Mouse (Mus musculus) frontal cortex, postnatal 10 days (tissue): ENCODE measurements at regions not wholly inside any gene's neighbourhood (a gene's known extent, or its start where the extent isn't known, plus 50 kb on each side); places are given as distances from the start of the nearest gene placed in this dataset.
A peak's percentile ranks its signal among the peaks of the same experiment; 100 is the strongest.

Experiments
- DNase-seq, 2 experiments: peaks; one replicate each; pipeline ENCODE4 v3.0.0; 2022; ENCODE audit warnings: low spot score in 2 of 2, mixed read lengths in 1 of 2

GRCm38 (mm10) chr12:73491370-73491769 lies 54.8 kb downstream of the Tmem30b start:
- no peak for DNase-seq

GRCm38 (mm10) chr12:73482858-73483257 lies 63.3 kb downstream of the Tmem30b start:
- no peak for DNase-seq

GRCm38 (mm10) chr12:73482275-73482674 lies 63.9 kb downstream of the Tmem30b start:
- no peak for DNase-seq

- no peak for DNase-seq
These were observed 64.5 kb downstream of the Tmem30b start for GRCm38 (mm10) chr12:73481705-73482104.

DNA sequence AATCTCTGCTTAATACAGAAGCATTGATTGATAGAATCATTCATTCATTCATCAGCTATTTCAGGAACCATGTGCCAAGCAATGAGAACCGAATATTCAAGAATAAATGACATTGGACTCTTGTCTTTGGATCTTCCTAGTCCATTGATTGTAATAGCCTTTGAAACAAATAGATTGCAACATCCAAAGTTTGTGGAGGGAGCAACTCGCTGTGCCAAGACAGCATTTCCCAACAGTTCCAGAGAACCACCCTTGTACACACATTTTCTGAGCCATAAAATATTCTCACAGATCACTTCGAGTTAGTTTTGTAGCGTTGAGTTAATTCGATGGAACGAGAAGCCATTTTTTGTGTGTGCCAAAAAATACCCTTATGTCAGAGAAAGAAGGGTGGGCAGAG lies 65.0 kb downstream of the Tmem30b start:
- DNase-seq, result no peak

DNA sequence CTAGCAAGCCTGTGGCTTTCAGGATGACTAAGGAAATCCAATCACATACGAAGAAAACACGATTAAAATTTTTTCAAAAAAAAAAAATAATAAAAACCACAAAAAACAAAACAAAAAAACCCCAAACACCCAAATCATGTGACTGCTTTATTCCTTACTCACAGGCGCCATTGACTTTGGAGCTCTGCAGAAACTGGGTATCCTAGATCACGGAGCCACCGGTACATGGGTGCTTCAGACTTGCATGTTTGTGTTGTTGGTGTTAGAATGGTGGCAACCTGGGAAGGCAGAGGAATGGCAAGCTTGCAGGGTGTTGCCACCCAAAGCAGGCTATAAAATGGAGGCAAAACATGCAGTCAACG lies 65.6 kb downstream of the Tmem30b start:
- DNase-seq, result no peak

GRCm38 (mm10) chr12:73479932-73480609 lies 66.1 kb downstream of the Tmem30b start:
- no peak for DNase-seq

GRCm38 (mm10) chr12:73478641-73479040 lies 67.6 kb downstream of the Tmem30b start:
- DNase-seq, result no peak

GRCm38 (mm10) chr12:73476421-73476858 lies 69.8 kb downstream of the Tmem30b start:
- no peak for DNase-seq

DNA sequence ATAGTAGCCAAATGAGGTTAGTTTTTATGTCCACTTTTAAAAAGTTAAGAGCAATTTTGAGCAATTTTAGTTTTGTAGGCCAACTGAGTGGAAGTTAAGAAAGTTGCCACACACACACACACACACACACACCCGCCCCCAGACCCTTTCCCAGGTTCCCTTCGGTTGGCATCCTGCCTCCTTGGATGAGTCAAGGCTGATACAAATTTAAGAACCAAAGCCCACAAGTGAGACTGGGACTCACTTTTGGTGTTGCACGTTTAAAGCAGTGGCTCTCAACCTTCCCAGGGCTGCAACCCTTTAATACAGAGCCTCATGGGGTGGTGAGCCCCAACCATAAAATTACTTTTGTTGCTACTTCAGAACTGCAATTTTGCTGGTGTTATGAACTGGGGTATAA lies 70.4 kb downstream of the Tmem30b start:
- no peak for DNase-seq

DNA sequence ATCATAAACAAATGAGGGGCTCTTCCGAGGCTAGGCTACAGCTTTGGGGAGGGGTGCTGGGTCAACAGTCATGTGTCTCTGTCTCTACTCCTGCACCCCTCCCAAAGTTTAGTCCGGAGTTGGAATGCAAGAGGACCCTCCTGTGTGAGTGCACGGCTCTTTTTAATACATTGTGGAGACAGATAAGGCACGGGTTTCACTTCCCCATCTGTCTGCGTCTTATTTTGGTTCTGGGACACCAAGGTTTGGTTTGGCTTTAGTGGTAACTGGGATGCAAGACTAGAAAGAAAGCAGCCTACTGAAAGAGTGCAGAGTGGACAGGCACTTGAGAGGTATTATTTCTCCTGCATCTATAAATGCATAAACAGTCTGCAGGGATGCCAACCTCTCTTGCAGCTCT lies 71.2 kb downstream of the Tmem30b start:
- no peak for DNase-seq

GRCm38 (mm10) chr12:73473111-73473510 lies 73.1 kb downstream of the Tmem30b start:
- no peak for DNase-seq

GRCm38 (mm10) chr12:73471966-73472365 lies 74.2 kb downstream of the Tmem30b start:
- no peak for DNase-seq

DNA sequence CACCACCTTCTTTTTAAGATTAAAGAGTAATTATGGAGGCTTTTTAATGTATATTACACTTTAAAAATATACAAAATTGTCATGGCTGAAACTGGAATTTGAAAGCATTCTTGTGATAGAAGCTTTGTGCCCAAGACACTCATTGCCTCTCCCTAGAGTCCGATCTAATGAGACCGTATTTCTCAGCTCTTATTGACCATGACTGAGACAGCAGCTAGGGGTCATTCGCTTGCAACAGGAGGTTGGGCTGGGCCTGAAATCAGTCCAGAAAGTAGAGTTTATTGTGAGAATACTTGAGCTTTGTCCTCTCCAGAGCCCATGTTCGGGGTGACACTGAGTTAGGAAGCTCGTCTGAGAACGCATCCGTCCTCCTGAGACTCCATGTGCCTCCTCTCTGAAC lies 79.7 kb downstream of the Tmem30b start:
- DNase-seq, result no peak

GRCm38 (mm10) chr12:73465975-73466374 lies 80.2 kb downstream of the Tmem30b start:
- no peak for DNase-seq

DNA sequence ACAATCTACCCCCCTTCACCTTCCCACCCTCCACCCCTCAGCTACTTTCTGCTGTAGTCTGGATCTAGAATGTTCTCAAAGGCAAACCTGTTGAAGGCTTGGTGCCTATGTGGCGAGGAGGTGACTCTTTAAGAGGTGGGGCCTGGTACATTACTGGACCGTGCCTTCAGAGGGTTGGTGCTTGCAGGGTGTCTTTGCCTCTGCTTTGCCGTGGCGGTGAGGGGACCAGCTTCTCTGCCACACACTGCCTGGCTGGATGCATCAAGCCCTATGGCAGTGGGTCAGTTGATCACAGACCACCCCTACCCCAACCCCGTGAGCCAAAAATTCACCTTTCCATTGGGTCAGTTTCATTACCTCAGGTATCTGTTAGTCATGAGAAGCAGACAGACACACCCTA lies 81.9 kb downstream of the Tmem30b start:
- DNase-seq, result no peak

GRCm38 (mm10) chr12:73462091-73462490 lies 84.1 kb downstream of the Tmem30b start:
- peak in 1 of 2 experiments; percentile 14 for DNase-seq

DNA sequence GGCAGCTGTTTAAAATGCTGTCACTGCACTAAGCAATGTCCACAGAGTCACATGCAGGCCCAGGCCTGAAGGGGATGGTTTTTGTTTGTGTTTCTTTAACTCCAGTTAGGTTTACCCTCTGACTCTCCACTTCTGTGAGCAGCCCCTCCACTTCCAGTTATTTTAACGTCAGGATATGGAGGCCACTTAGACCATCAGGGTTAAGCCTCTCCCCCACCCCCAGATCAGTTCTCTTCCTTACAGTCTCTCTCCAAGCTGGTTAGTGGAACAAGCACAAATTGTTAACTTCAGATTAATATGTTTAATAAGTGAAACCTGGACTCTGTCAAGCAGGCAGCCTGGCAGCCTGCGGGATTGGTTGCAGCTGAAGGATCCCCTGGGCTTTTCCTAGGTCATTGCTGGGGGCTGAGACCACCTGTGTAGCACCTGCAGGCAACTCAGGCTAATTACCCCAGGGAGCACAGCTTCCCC lies 85.9 kb downstream of the Tmem30b start:
- DNase-seq, result no peak

DNA sequence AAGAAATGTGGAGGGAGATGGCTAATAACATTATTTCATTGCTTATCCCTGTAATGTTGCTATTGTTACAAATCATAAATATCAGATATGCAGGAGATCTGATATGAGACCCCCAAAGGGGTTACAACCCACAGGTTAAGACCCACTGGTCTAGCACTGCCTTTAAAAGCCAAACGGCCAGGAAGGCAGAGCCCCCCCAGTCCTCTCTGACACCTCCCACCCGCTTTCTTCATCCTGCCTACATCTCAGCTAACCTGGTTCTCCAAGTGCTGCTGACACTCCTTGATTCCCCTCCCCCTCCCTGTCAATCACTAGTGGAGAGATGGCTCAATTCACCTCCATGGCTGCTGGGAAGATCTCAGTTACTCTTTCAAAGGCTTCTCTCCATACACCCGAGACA lies 94.9 kb downstream of the Tmem30b start:
- DNase-seq, result no peak

- no peak for DNase-seq
These were observed 95.7 kb downstream of the Tmem30b start for GRCm38 (mm10) chr12:73450541-73450940.

DNA sequence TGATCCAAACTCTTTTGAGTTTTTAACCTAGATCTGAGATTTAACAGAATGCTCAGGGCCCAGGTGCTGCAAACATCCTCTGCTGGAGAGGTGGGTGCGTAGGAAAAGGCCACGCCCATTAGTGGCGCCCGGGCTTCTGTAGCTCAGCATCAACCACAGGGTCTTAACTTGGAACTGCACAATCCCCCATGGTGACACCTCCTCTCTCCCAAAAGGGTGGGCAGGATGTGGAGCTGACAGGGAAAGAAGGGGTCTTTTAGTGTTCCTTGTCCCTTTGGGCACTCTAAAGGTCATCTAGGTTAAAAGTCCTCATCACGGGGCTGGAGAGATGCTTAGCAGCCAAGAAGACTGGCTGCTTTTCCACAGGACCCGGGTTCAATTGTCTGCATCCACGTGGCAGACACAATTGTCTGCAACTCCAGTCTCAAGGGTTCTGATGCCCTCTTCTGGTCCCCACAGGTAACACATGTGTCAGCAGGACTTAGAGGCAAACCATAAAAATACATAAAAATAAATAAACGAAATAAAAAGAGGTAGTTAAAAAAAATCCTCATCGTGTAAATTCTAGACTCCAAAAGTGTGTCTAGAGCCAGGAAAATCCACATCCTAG lies 96.2 kb downstream of the Tmem30b start:
- no peak for DNase-seq

GRCm38 (mm10) chr12:73449069-73449468 lies 97.1 kb downstream of the Tmem30b start:
- no peak for DNase-seq

- no peak for DNase-seq
These were observed 97.7 kb downstream of the Tmem30b start for GRCm38 (mm10) chr12:73448388-73448965.
